Mouse (Mus musculus) kidney, postnatal 14 days (tissue): ENCODE results near the gene Apex1.
"Not testable (repeated sequence)": the region's sequence is repeated elsewhere in the genome, so short reads cannot be mapped to it uniquely, and the experiment has no call there.

Source experiments
- DNase-seq: peaks from one replicate; pipeline ENCODE4 v3.0.0; 2022; ENCODE audit warnings: mixed read lengths

The Apex1 gene

GRCm38 (mm10) chr14:50924281-50925064, at the start of gene Apex1, which contains the start of gene Osgep:
Apex1 (plus strand) TSS chr14:50924968.
Osgep (minus strand) TSS chr14:50924893.
- DNase-seq: peak; percentile 97

GRCm38 (mm10) chr14:50875175-50875574, 49.6 kb upstream of the Apex1 start:
- no peak for DNase-seq

- DNase-seq: no peak
Measured at GRCm38 (mm10) chr14:50875591-50876230, 49.1 kb upstream of the Apex1 start.

GRCm38 (mm10) chr14:50876236-50876950, 48.4 kb upstream of the Apex1 start:
- no peak for DNase-seq

- DNase-seq: no peak
Measured at GRCm38 (mm10) chr14:50891621-50892020, 33.1 kb upstream of the Apex1 start.

- no peak for DNase-seq
Measured at GRCm38 (mm10) chr14:50892091-50892490, 32.7 kb upstream of the Apex1 start.

- DNase-seq: no peak
Measured at GRCm38 (mm10) chr14:50892541-50893459, 32.0 kb upstream of the Apex1 start.

GRCm38 (mm10) chr14:50895407-50895806, 29.4 kb upstream of the Apex1 start:
- DNase-seq: no peak

- peak; percentile 69 for DNase-seq
Measured at GRCm38 (mm10) chr14:50895985-50896746, 28.6 kb upstream of the Apex1 start.

GRCm38 (mm10) chr14:50896747-50897373, 27.9 kb upstream of the Apex1 start:
- DNase-seq: no peak

GRCm38 (mm10) chr14:50897374-50897765, 27.4 kb upstream of the Apex1 start, which contains the start of gene Klhl33:
Klhl33 (minus strand) TSS chr14:50897507.
- DNase-seq: no peak

- DNase-seq: not testable (repeated sequence)
Measured at GRCm38 (mm10) chr14:50897992-50898391, 26.8 kb upstream of the Apex1 start.

GRCm38 (mm10) chr14:50903973-50904827, 20.6 kb upstream of the Apex1 start:
- peak; percentile 36 for DNase-seq

- no peak for DNase-seq
Measured at GRCm38 (mm10) chr14:50904828-50905129, 20.0 kb upstream of the Apex1 start.

- DNase-seq: not testable (repeated sequence)
Measured at GRCm38 (mm10) chr14:50905327-50905726, 19.4 kb upstream of the Apex1 start.

- no peak for DNase-seq
Measured at GRCm38 (mm10) chr14:50908126-50908525, 16.6 kb upstream of the Apex1 start.

GRCm38 (mm10) chr14:50911356-50911755, 13.4 kb upstream of the Apex1 start:
- no peak for DNase-seq

- DNase-seq: not testable (repeated sequence)
Measured at GRCm38 (mm10) chr14:50923437-50923836, 1.3 kb upstream of the Apex1 start.

- DNase-seq: no peak
Measured at GRCm38 (mm10) chr14:50925111-50925920, 548 bp downstream of the Apex1 start.
